Mouse (Mus musculus) spleen, adult 2 months (tissue): ENCODE measurements around the gene Numbl. TPM values are rescaled to one million over a fixed set of nuclear protein-coding genes. Genes with fewer than 3 reads are reported as not detected.

Experiments used
- DNase-seq, 2 experiments: peaks; one replicate each; pipeline versions ENCODE4 v3.0.0 to v3.0.0-alpha.2; 2012 to 2021; ENCODE audit warnings: low spot score in 2 of 2, low read depth in 1 of 2
- H3K27ac ChIP-seq: fragments of 200-500 bp; 2 replicates; pipeline ENCODE4 v1.5.1; 2012; ENCODE audit warnings: low read length, inconsistent platforms; ENCODE audit not compliant: insufficient read depth
- H3K27me3 ChIP-seq: fragments of 200-500 bp; 2 replicates; pipeline ENCODE4 v1.6.1; 2012; ENCODE audit warnings: mild to moderate bottlenecking, moderate library complexity, low read length, inconsistent platforms; ENCODE audit not compliant: control insufficient read depth, insufficient read depth
- H3K36me3 ChIP-seq: fragments of 200-500 bp; 2 replicates; pipeline ENCODE4 v1.6.1; 2012; ENCODE audit warnings: mild to moderate bottlenecking, low read length, inconsistent platforms; ENCODE audit not compliant: control insufficient read depth, insufficient read depth
- H3K4me1 ChIP-seq: fragments of 200-500 bp; 2 replicates; pipeline ENCODE4 v1.6.1; 2011; ENCODE audit warnings: inconsistent platforms; ENCODE audit not compliant: control insufficient read depth, insufficient read depth, insufficient read length
- H3K4me3 ChIP-seq: fragments of 200-500 bp; 2 replicates; pipeline ENCODE4 v1.5.1; 2011; ENCODE audit warnings: mild to moderate bottlenecking, inconsistent platforms; ENCODE audit not compliant: insufficient read depth, insufficient read length; ENCODE audit errors: extremely low read depth
- CTCF ChIP-seq: fragments of 200-500 bp; IDR thresholded peaks from 2 replicates; pipeline ENCODE4 v1.5.1; 2011; ENCODE audit warnings: mild to moderate bottlenecking, inconsistent platforms; ENCODE audit not compliant: insufficient read depth, insufficient read length, insufficient replicate concordance; ENCODE audit errors: extremely low read depth
- POLR2A ChIP-seq: fragments of 200-500 bp; IDR thresholded peaks from 2 replicates; pipeline ENCODE4 v1.6.1; 2011; ENCODE audit warnings: low read depth, low read length, inconsistent platforms
- WGBS: fragments of 180-500 bp; shearing (Covaris S2); methylation state at CpG from one replicate; pipeline ENCODE4 v1.1.7; 2018; 5-methylcytosine and 5-hydroxymethylcytosine counted together
- polyA plus RNA-seq: library from polyadenylated mRNA; depleted of rRNA; stranded (reverse); fragments of >200 nt; gene quantifications from 2 replicates; pipeline ENCODE4 v1.2.3, GENCODE M21; 2012

Numbl gene
- polyA plus RNA-seq, 1 experiment = 6.1 TPM

GRCm38 (mm10) chr7:27224877-27225575, 33.2 kb upstream of the Numbl start:
- no peak overlapping the region for H3K4me3 ChIP-seq
- no peaks in the 10 kb centered on the region for H3K36me3 ChIP-seq
- DNase-seq = no peak
- no peak for TF ChIP-seq CTCF
- no peak for TF ChIP-seq POLR2A
- H3K4me1 ChIP-seq = peaks cover 12% of the 10 kb centered on the region; the same call in 1 of the 2 replicates
- WGBS = 78% methylated on average over 11 of the region's 11 CpGs
- no peak overlapping the region for H3K27ac ChIP-seq
- no peaks in the 10 kb centered on the region for H3K27me3 ChIP-seq

GRCm38 (mm10) chr7:27227276-27227675, 31.0 kb upstream of the Numbl start:
- H3K27me3 ChIP-seq = no peaks in the 10 kb centered on the region
- TF ChIP-seq CTCF (no peak), POLR2A (no peak)
- peaks cover 12% of the 10 kb centered on the region; the same call in 1 of the 2 replicates for H3K4me1 ChIP-seq
- WGBS = 66% methylated on average over 9 of the region's 9 CpGs
- H3K36me3 ChIP-seq = no peaks in the 10 kb centered on the region
- H3K27ac ChIP-seq = no peak overlapping the region
- no peak for DNase-seq
- H3K4me3 ChIP-seq = peak overlapping the region; percentile 76

DNA sequence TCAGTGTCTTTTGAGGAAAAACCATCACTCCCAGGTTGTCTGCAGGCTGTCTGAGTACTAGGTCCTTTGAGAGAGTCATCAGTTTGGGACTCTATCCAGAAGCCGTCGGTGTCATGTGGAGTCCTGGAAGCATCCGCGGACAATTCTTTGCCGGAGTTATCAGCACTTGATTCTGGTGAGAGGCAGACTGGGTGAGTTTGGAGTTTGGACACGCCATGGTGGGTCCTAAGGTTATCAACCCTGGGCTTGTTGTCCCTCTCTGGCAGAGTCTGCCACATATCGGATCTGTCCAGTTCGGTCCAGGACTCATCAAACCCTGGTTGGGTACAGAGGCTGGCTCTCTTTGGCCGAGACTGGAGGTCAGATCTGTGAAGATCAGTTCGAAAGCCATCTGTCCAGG, 30.6 kb upstream of the Numbl start:
- Histone ChIP-seq H3K27me3 (no peaks in the 10 kb centered on the region), H3K36me3 (no peaks in the 10 kb centered on the region), H3K4me3 (peak overlapping the region; percentile 76), H3K4me1 (peaks cover 12% of the 10 kb centered on the region; the same call in 1 of the 2 replicates), H3K27ac (peak overlapping the region; percentile 70)
- no peak for DNase-seq
- WGBS = 16% methylated on average over 10 of the region's 10 CpGs
- TF ChIP-seq POLR2A (no peak), CTCF (no peak)

- peak; percentile 84 to 88 for DNase-seq
- WGBS = under 1% methylated on average over 47 of the region's 49 CpGs
- TF ChIP-seq CTCF = no peak
- peak; percentile 92 for TF ChIP-seq POLR2A
- Histone ChIP-seq H3K36me3 (no peaks in the 10 kb centered on the region), H3K4me3 (peak within 1 kb of the TSS; percentile 76), H3K27ac (peak within 1 kb of the TSS; percentile 84), H3K4me1 (peaks cover 13% of the 10 kb centered on the region; the same call in 1 of the 2 replicates), H3K27me3 (no peaks in the 10 kb centered on the region)
These were observed 29.9 kb upstream of the Numbl start, which contains the start of gene Itpkc for GRCm38 (mm10) chr7:27228281-27228821. TSS of gene Itpkc (minus strand) at chr7:27228661.

DNA sequence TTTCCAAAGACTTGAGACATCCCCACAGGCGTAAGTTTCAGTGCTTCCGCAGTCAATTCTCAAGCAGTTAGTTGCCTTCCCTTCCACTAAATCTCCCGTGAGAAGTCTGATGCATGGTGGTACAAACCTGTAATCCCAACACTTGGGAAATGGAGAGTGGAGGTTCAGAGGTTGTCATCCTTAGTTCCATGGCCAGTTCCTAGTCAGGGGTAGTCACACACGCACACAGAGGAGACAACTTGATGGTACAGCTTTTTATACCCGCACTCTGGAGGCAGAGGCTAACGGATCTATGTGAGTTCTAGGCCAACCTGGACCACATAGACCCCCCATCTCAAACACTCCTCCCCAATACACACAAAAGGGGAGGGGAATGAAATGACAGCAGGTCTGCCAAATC, 29.4 kb upstream of the Numbl start:
- no peak for DNase-seq
- H3K4me1 ChIP-seq = peaks cover 18% of the 10 kb centered on the region; the same call in 1 of the 2 replicates
- H3K4me3 ChIP-seq = peak overlapping the region; percentile 76
- 15% methylated on average over 6 of the region's 6 CpGs for WGBS
- no peak for TF ChIP-seq CTCF
- TF ChIP-seq POLR2A = no peak
- H3K36me3 ChIP-seq = no peaks in the 10 kb centered on the region
- H3K27ac ChIP-seq = peak overlapping the region; percentile 84
- H3K27me3 ChIP-seq = no peaks in the 10 kb centered on the region

GRCm38 (mm10) chr7:27230781-27231180, 27.5 kb upstream of the Numbl start:
- DNase-seq = no peak
- peaks cover 18% of the 10 kb centered on the region; the same call in 1 of the 2 replicates for H3K4me1 ChIP-seq
- WGBS = 79% methylated on average over 4 of the region's 4 CpGs

More at GRCm38 (mm10) chr7:27230781-27231180, 27.5 kb upstream of the Numbl start:
- Histone ChIP-seq H3K36me3 (no peaks in the 10 kb centered on the region), H3K27me3 (no peaks in the 10 kb centered on the region), H3K4me3 (no peak overlapping the region), H3K27ac (no peak overlapping the region)
- TF ChIP-seq CTCF (no peak), POLR2A (no peak)
